Mouse (Mus musculus): ENCODE results near the gene Cntnap5c. TPM values are rescaled to one million over a fixed set of nuclear protein-coding genes. Genes with fewer than 3 reads are reported as not detected.
"Not testable (repeated sequence)": the region's sequence is repeated elsewhere in the genome, so short reads cannot be mapped to it uniquely, and the experiment has no call there.

Gene Cntnap5c
- total RNA-seq (2017): not detected in 2 replicates

DNA sequence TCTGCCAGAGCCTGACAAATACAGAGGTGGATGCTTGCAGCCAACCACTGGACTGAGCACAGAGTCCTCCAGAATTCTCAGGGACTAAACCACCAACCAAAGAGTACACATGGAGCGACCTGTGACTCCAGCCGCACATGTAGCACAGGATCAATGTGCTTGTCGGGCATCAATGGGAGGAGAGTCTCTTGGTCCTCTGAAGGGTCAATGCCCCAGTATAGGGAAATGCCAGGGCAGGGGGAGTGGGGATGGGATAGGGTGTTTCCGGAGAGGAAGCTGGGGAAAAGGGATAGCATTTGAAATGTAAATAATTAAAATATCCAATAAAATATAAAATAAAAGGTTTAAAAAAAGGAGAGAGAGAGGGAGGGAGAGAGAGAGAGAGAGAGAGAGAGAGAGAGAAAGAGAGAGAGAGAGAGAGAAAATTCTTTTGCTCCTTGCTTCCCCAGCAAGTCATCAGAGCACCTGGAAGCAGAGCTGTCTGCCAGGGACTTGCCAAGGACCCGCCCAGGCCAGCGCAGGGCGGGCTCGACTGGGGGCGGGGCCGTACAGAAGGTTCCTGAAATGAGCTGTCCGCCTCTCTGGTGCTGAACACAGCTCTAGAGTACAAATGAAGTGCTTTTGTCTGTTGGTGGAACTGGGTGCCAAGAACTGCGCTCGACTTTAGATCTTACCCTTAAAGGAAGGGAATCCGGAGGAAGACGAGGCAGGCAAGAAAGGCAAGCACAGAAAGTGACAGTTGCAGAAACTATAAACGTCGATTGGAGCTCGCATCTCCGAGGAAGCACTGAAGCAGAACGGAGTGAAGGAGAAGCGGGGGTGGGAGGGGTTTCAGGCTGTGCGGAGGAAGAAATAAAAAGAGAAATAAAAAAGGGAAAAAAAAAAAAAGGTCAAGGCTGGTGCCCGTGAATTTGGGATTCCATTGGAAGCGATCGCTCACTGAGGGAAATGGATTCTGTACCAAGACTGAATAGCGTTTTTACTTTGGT lies at the start of gene Cntnap5c:
Cntnap5c (plus strand) TSS at position 949 of the 989 bp plus-strand sequence.
- no peak for ATAC-seq (ENCODE audit: extremely low read depth, insufficient number of reproducible peaks, low FRiP score, poor library complexity, severe bottlenecking)

DNA sequence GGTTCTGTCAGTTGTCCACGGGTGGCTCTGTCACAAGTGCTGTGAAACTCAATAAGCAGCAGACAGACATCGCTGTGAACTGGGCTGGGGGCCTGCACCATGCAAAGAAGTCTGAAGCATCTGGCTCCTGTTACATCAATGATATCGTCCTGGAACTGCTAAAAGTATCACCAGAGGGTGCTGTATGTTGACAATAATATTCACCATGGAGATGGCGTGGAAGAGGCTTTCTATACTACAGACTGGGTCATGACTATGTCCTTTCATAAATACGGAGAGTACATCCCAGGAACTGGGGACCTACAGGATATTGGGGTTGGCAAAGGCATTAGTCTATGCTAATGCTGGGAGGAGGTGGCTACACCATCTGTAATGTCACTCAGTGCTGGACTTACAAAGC lies 27.3 kb upstream of the Cntnap5c start, which contains the start of gene Gm21834:
Gm21834 (minus strand) TSS at position 101 of the 400 bp plus-strand sequence.
- ATAC-seq (ENCODE audit: extremely low read depth, insufficient number of reproducible peaks, low FRiP score, poor library complexity, severe bottlenecking): no peak

DNA sequence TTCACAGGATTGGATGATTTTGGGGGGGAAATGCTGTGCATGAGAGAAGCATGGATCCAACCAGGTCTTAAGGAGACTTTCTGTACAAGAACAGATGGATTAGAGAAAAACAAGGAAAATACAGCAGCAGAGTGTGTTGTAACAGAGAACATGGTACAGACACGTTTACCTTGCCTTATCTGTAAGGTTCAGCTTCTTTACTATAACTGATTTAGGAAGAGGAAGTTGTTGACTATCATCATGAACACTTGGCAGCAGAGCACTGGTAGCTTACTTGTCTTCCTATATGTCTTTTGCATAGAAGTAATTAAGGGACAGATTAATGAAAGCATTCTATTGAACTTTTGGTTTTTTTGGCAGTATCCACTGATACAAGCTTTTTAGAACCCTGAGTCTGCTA lies 11.3 kb upstream of the Cntnap5c start:
- no peak for ATAC-seq (ENCODE audit: extremely low read depth, insufficient number of reproducible peaks, low FRiP score, poor library complexity, severe bottlenecking)

DNA sequence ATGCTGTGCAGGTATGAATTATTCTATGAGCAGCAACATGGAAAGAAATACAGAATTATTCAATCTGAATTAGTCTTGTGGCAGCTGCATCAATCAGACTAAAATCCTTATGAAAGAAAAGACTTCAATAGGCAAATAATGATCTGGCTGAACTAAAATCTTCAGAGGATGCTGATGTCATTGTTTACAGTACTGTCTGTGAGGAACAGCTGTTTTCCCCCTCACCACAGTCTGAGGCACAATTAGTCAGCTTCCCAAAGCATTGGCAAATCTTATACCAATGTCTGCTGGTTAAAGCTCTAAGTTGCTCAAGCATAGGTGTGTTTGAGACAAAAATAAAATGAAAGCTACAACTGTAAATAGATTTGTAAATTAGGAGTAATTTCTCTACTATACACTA lies 2.1 kb upstream of the Cntnap5c start:
- no peak for ATAC-seq (ENCODE audit: extremely low read depth, insufficient number of reproducible peaks, low FRiP score, poor library complexity, severe bottlenecking)

DNA sequence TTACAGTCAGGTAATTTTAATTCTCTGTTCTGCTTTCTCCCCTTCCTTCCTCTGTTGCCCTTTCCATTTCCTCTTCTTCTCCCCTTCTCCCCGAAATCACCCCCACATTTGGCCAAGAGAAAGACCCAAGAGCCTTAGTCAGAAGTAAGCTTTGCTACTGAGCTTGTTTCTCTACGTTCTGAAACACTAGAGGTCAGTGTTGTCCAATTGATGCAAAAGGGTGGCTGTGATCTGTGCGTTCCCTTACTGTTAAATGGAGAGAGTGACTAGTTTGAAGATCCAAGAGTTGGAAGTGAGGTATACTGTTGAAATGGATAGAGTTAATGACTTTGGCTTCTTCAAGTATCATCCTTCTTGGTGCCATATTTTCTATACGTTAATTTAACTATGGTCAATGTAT lies 1.5 kb downstream of the Cntnap5c start:
- ATAC-seq (ENCODE audit: extremely low read depth, insufficient number of reproducible peaks, low FRiP score, poor library complexity, severe bottlenecking): no peak

DNA sequence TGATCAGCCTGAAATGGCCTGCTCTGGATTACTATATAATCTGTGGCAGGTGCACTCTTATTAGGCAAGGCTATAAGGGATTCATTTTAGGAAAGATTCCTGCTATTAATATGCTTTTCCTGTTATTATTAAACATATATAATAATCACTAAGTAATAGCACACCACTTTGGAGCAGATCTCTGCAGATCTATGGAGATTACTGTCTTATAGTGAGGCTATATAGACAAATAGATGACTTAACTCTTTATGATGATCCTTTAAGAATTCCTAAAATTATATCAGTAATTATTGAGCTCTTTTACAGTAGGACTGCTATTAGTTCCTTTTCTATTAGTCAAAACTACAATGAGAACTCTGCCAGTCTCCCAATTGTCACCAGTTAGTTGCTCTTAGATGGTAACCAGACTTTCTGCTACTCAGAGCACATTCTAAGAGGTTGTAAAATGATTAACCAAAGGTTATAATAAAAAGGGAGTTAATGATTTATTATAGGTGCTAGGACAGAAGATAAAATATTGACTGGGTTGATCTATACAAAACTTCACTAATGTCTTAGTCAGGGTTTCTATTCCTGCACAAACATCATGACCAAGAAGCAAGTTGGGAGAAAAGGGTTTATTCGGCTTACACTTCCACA lies 18.9 kb downstream of the Cntnap5c start:
- ATAC-seq (ENCODE audit: extremely low read depth, insufficient number of reproducible peaks, low FRiP score, poor library complexity, severe bottlenecking): no peak

DNA sequence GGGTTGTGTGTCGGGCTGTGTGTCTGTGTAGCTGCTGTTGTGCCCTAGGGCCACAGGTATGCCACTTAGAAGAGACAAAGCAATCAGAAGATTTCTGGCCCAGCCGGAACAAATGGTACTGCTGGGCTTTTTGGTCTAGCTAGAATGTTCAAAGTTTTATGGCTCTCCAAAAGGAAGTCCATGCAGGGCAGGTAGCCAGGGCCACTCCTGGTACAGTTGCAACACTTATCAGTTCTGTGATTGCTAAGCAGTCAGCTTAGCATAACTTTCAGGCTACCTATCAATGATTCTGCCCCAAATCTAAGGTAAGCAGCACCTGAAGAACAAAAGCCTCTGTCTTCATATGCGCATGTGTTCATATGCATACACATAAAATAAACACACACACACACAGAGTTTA lies 26.0 kb downstream of the Cntnap5c start:
- no peak for ATAC-seq (ENCODE audit: extremely low read depth, insufficient number of reproducible peaks, low FRiP score, poor library complexity, severe bottlenecking)

DNA sequence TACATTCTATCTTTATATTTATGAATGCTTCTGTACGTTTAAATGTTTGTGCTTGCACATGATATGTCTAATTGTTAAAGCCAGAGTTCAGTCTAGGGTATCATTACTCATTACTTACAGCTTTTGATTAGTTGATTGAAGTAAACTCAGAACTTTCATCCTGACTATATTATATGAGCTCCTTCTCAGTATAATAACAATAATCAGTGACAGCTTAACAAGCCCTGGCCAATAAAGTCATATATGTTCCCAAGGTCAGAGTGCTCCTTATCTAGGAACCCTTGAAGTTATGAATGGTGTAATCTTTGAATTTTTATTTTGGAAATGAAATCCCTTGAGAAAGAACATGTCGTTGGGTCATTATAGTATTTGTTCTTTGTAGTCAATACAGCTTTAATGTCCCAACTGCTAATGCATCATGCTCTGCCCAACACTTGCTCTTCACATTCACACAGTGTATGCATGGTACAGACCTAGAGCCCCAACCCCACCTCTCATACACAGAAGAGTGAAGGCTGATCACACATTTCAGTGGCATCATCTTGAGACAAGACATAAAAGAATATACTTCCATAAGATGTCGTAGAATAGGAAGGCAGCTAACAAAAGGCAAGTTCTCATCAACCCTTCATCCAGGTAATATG lies 27.4 kb downstream of the Cntnap5c start:
- no peak for ATAC-seq (ENCODE audit: extremely low read depth, insufficient number of reproducible peaks, low FRiP score, poor library complexity, severe bottlenecking)

DNA sequence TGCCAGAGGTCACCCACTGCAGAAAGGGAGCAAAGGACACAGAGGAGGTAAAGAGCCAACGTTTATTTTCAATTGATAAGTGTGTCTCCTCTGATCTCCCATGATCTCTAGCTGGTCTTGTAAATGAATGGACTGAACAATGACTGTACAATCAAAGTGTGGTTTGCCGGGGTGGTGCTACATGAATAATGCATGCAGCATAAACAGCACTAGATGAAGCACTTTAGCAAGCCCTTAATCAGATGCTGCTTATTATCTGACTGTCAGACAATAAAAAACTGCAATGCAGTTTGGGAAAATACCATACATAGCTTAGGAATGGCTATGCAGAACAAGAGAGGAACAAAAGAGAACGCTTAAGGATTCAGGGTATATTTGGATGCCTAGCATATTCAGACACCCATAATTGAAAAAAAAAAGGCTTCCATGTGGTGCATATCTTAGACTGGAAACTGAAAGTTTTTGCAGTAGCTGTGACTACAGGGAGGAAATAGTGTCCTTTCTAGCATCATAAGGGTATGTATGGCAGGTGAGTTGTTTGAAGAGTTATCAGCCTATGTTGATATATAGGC lies 30.1 kb downstream of the Cntnap5c start:
- ATAC-seq (ENCODE audit: extremely low read depth, insufficient number of reproducible peaks, low FRiP score, poor library complexity, severe bottlenecking): no peak

DNA sequence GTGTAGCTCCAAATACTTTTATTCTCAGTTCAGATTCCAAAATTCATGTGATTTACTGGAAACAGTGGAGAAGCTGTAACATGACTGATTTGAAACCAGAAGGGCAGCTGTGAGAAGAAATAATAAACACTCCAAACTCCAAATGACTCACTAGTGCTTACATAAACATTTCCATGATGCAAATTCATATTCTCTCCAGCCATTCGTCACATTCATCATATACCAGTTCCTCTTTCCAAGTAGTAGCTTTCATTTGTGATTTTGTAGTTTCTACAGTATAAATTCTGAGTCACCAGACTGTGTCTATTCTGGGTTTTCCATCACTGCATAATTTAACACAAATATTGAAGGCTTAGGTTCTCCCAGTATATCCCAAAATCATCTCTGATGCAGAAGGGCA lies 31.8 kb downstream of the Cntnap5c start:
- ATAC-seq (ENCODE audit: extremely low read depth, insufficient number of reproducible peaks, low FRiP score, poor library complexity, severe bottlenecking): no peak

DNA sequence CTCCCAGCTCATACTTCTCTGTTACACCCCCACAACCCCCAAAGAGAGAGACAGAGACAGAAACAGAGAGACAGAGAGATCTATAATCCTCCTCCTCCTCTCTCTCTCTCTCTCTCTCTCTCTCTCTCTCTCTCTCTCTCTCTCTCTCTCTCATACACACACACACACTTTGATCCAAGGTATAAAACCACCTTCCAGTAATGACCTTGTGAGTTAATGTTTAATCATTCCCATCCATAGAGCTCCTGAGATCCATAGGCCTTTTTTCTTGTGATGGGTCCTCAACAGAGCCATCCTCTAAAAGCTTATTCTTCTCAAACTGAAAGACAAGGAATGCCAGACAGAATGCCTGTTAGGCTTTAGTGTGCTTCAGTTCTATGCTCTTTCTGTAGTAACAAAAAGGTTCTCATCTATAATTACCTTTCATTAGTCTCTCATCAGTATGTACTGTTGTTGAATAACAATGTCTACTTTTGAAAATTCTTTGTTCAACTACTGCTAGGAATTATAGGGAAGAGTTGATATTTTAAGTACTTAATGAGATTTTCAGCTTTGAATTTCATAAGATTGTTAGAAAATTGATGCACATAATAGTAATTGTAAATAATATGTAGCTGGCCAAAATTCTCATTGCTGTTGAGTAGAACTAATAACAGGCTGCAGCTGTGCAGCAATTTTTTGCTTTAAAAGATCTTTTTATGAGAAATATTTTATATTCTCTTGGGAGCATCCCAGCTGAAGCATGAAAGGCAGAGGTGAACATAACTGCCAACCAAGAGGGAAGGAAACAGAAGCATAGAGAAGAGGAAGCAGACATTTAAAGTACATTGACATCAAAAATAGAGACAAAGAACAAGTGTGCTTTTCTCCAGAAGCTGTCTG lies 68.0 kb downstream of the Cntnap5c start:
- ATAC-seq (ENCODE audit: extremely low read depth, insufficient number of reproducible peaks, low FRiP score, poor library complexity, severe bottlenecking): no peak

DNA sequence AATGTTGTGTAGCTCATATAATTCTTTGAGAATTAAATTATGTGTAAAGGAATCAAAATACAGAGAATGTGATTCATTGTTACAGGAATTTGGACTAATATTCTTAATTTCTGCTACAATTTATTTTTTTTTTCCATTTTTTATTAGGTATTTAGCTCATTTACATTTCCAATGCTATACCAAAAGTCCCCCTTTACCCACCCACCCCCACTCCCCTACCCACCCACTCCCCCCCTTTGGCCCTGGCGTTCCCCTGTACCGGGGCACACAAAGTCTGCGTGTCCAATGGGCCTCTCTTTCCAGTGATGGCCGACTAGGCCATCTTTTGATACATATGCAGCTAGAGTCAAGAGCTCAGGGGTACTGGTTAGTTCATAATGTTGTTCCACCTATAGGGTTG lies 86.4 kb downstream of the Cntnap5c start:
- not testable (repeated sequence) for ATAC-seq (ENCODE audit: extremely low read depth, insufficient number of reproducible peaks, low FRiP score, poor library complexity, severe bottlenecking)

DNA sequence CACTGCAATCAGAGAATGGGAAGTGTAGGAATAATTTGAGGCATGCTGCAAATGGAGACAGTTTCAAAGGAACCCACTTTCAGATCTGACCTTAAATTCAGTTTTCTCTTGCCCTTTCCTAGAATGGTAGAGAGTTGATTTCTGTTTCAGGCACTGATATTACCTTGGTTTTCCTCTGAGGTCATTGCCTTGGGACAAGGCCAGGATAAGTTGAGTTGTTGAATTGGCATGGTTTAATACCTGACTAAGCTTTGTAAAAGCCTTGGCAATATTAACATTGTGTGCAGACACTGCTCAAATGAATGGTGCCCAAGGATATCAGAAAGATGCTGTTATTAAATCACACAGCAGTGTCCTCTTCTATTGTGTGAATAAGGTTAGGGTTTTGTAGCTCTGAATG lies 96.6 kb downstream of the Cntnap5c start:
- no peak for ATAC-seq (ENCODE audit: extremely low read depth, insufficient number of reproducible peaks, low FRiP score, poor library complexity, severe bottlenecking)

DNA sequence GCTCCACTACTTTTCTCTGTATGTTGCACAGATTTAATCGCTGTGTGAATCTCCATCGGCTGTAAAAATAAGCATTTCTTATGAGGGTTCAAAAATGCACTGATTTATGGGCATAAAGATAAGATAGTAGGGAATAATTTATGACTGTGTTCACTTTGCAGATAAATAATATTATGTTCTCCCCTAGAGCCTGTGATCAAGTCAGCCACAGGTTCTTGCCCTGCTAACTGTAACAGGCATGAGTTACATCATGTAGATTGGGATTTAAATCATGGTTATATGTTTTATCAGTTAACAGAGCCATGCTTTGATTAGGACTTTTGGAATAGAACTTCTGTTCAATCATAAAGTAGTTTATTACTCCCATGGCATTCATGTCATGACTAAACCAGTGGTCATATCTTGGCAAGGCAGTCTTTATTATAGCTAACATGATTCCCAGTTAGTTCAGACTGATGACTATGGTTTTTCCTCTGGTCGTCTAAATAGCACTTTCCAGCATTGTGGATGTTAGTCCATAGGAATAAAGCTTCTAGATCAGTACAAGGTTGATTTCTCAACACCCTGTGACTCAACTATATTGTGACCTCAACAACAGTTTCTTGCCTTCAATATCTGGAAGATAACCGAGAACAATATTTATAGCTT lies 118.5 kb downstream of the Cntnap5c start:
- ATAC-seq (ENCODE audit: extremely low read depth, insufficient number of reproducible peaks, low FRiP score, poor library complexity, severe bottlenecking): no peak

DNA sequence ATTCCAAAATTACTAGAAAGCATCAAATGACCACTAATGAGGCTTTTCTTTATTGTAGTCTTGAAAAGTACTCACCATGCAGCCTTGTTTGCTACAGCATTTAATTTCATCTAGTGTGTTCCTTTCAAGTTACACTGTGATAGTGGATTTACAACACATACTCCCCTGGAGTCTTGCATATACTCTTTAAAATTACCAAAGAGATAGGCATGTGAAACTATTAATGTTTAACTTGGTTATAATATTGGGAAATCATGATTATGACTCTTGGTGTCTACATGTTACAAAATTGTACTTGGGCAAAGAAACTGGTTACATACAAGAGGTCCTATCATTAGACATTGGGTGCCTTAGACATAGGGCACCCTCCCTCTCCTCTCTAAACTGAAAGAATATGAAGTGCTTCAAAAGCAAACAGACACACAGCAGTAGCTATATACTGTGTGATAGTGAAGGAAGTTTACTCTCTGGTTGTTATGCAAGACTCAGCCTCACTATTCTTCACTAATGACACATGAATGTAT lies 142.5 kb downstream of the Cntnap5c start:
- no peak for ATAC-seq (ENCODE audit: extremely low read depth, insufficient number of reproducible peaks, low FRiP score, poor library complexity, severe bottlenecking)

DNA sequence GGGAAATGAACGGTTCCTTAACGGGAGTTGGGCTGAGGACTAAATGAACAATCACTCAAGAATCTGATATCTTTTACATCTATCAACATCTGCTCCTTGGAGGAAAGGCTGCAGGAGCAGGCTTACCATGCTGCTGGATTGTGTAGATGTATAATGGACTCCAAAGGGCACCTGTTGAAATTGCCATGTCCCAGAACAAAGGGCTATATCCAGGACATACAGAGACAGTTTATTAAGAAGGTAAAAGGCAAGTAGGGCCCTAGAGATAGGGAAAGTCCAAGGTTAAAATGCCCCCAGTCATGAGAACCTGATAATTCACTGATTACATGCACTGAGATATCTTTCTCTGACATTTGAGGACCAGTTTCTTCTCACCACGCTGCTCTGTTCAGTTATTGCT lies 214.9 kb downstream of the Cntnap5c start:
- ATAC-seq (ENCODE audit: extremely low read depth, insufficient number of reproducible peaks, low FRiP score, poor library complexity, severe bottlenecking): no peak

DNA sequence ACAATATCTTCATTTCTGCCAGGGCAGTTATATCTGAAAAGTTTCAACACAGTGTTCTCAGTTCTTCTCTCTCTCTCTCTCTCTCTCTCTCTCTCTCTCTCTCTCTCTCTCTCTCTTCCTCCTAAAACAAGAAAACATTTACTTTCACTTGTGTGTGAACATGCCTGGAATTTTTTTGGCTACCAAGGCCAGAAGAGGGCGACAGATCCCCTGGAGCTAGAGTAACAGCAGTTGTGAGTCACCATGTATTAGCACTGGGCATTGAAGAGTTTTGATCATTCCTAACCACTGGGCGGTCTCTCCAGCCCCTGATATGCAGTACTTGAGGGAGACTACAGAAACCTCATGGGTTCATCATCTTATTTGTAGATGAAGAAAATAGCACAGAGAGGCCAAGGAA lies 219.1 kb downstream of the Cntnap5c start:
- ATAC-seq (ENCODE audit: extremely low read depth, insufficient number of reproducible peaks, low FRiP score, poor library complexity, severe bottlenecking): no peak

DNA sequence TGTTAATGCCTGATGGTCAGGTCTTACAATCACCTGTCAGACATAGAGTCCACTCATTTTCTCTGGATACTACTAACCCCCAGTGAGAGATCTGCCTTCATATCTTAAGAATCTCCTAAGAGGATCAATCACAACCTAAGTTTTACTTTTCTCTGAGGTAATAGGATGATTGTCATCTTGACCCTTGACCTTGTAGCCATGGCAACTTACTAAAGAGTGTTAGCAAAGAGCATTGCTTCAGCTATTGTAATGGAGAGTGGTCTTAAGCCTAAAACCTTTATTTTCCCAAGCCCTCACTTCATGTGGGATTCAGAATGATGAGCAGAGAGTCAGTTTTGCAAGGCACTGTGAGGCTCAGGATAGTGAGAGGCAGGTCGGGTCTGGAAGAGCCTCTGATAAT lies 227.1 kb downstream of the Cntnap5c start:
- ATAC-seq (ENCODE audit: extremely low read depth, insufficient number of reproducible peaks, low FRiP score, poor library complexity, severe bottlenecking): no peak

Data from neutrophil, adult 5-6 weeks (primary cell).